Mouse (Mus musculus) adrenal gland, adult 10 weeks (tissue): ENCODE results near the gene Gm4858. TPM values are rescaled to one million over a fixed set of nuclear protein-coding genes. Genes with fewer than 3 reads are reported as not detected.

ENCODE experiments used
- polyA plus RNA-seq: library from polyadenylated mRNA; stranded (reverse); fragments of 350-450 nt; fragmentation: Illumina TruSeq; extraction: RNeasy Lipid Tissue Mini Kit (QIAGEN cat#74804); gene quantifications from one replicate; pipeline ENCODE4 v1.2.3, GENCODE M21; 2014; ENCODE audit warnings: low read depth, low replicate concordance

Gene Gm4858
- polyA plus RNA-seq: not detected

GRCm38 (mm10) chr3:93068523-93068922, at the start of gene Gm4858:
Gene Gm4858, plus strand, starts transcription at chr3:93068823.

DNA sequence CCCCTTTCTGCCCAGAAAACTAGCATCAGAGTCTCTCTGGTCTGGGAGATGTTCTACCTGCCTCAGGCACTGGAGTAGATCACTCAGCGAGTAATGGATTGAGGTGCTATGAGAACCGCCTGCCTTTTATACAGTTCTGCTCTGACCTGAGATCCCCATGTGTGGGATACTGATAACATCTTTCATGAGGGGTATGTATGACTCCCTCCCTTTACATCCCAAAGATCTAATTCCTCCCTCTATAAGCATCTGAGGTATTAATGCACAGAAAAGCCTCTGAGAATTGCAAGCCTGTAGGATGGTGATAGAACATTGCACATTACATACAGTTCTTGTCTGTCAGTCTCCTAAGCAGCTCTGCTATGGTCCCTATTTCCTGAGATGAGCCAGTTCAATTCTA, 49.7 kb upstream of the Gm4858 start, which contains the start of gene Lce1m:
Gene Lce1m (minus strand): TSS at position 101 of the 400 bp plus-strand sequence.

Other genes starting within 250 kb of the Gm4858 start
- gene Kprp, start 241.6 kb upstream of the Gm4858 start, polyA plus RNA-seq: not detected
- not detected for gene Lce1l, start 217.5 kb upstream of the Gm4858 start, polyA plus RNA-seq
- gene 2310050C09Rik, start 198.6 kb upstream of the Gm4858 start, polyA plus RNA-seq: not detected
- gene Lce3a, start 142.6 kb upstream of the Gm4858 start, polyA plus RNA-seq: not detected
- gene Lce3b, start 135.8 kb upstream of the Gm4858 start, polyA plus RNA-seq: not detected
- not detected for gene Lce3c, start 124.3 kb upstream of the Gm4858 start, polyA plus RNA-seq
- not detected for gene Lce3d, start 111.4 kb upstream of the Gm4858 start, polyA plus RNA-seq
- gene Lce3e, start 101.8 kb upstream of the Gm4858 start, polyA plus RNA-seq: not detected
- not detected for gene Lce3f, start 76.6 kb upstream of the Gm4858 start, polyA plus RNA-seq
- gene Crct1, start 53.1 kb upstream of the Gm4858 start, polyA plus RNA-seq: not detected
- not detected for gene Lce1m, start 49.8 kb upstream of the Gm4858 start, polyA plus RNA-seq
- not detected for gene Crnn, start 76.0 kb downstream of the Gm4858 start, polyA plus RNA-seq
- gene Flg2, start 128.5 kb downstream of the Gm4858 start, polyA plus RNA-seq: not detected
- not detected for gene Flg, start 204.7 kb downstream of the Gm4858 start, polyA plus RNA-seq